Mouse (Mus musculus) stomach, embryonic 16.5 days (tissue): ENCODE measurements around the gene Tnnc1. TPM values are rescaled to one million over a fixed set of nuclear protein-coding genes. Genes with fewer than 3 reads are reported as not detected.

Experiments
- ATAC-seq: fragments of 200-750 bp; cut with Nextera tagmentation; 2 replicates; pipeline ENCODE4 v1.8.0; 2017; ENCODE audit warnings: moderate number of reproducible peaks, moderate TSS enrichment; ENCODE audit not compliant: insufficient read depth, low FRiP score
- H3K27ac ChIP-seq: fragments of 300-500 bp; sonication (generic); 2 replicates; pipeline ENCODE4 v1.5.1; 2014; ENCODE audit warnings: low read length
- H3K27me3 ChIP-seq: fragments of 300-500 bp; sonication (generic); 2 replicates; pipeline ENCODE4 v1.6.1; 2014; ENCODE audit warnings: low read length, control low read depth, mixed read lengths; ENCODE audit not compliant: control insufficient read depth, insufficient read depth
- H3K36me3 ChIP-seq: fragments of 300-500 bp; sonication (generic); 2 replicates; pipeline ENCODE4 v1.6.1; 2014; ENCODE audit warnings: low read length; ENCODE audit not compliant: control insufficient read depth, insufficient read depth
- H3K4me1 ChIP-seq: fragments of 300-500 bp; sonication (generic); 2 replicates; pipeline ENCODE4 v1.6.1; 2014; ENCODE audit warnings: low read length, control low read depth, mixed read lengths; ENCODE audit not compliant: control insufficient read depth, insufficient read depth
- H3K4me2 ChIP-seq: fragments of 300-500 bp; sonication (generic); 2 replicates; pipeline ENCODE4 v1.6.1; 2014; ENCODE audit warnings: low read depth, low read length, mixed read lengths
- H3K4me3 ChIP-seq: fragments of 300-500 bp; sonication (generic); replicated peaks from 2 replicates; pipeline ENCODE4 v1.5.1; 2014; ENCODE audit warnings: mild to moderate bottlenecking, low read length
- H3K9ac ChIP-seq: fragments of 300-500 bp; sonication (generic); 2 replicates; pipeline ENCODE4 v1.6.1; 2014; ENCODE audit warnings: low read length
- H3K9me3 ChIP-seq: fragments of 300-500 bp; sonication (generic); replicated peaks from 2 replicates; pipeline ENCODE4 v1.6.1; 2016; ENCODE audit warnings: low read length, control low read depth; ENCODE audit not compliant: control insufficient read depth
- WGBS: fragments of 180-500 bp; shearing (Covaris S2); extraction: QIAGEN DNeasy Blood & Tissue Kit; methylation state at CpG from one replicate; pipeline ENCODE4 v1.1.7; 2014; 5-methylcytosine and 5-hydroxymethylcytosine counted together
- polyA plus RNA-seq: library from polyadenylated mRNA; unstranded; fragments of >200 nt; fragmentation: Nextera tagmentation; extraction: Ambion mirVana; gene quantifications from 2 replicates; pipeline ENCODE4 v1.2.1, GENCODE M21; 2015

The Tnnc1 gene
- polyA plus RNA-seq, result 6.3 and 46.9 TPM in 2 replicates

DNA sequence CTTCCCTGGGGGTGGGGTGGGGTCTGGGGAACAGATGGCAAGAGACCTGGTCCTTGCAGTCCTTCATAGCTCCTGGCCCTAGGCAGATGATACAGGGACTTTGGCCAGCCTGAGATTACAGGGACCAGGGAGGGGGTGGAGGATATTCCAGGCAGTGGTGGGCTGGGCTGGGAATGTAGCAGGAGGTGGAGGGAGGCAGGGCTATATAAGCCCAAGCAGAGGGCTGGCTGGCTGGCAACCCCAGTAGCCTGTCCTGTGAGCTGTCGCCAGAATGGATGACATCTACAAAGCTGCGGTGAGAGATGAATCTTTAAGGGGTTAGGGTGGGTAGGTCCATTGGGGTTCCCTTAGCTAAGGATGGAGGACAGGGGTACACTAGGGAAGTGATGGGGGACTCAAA, at the start of gene Tnnc1:
Gene Tnnc1 (plus strand): TSS at position 229 of the 400 bp plus-strand sequence.
- Histone ChIP-seq H3K4me2 (peak within 1 kb of the TSS; percentile 94), H3K4me1 (peaks cover 18% of the 10 kb centered on the region), H3K9me3 (no peaks in the 10 kb centered on the region), H3K4me3 (peak within 1 kb of the TSS; percentile 84; the same call in 1 of the 2 replicates), H3K27ac (no peak within 1 kb of the TSS), H3K9ac (peak within 1 kb of the TSS; percentile 94), H3K27me3 (no peaks in the 10 kb centered on the region), H3K36me3 (0 out of 2 replicates have a peak, but pooled peaks cover 3% of the 10 kb centered on the region)
- no peak for ATAC-seq
- 63% methylated on average over 2 of the region's 2 CpGs for WGBS

DNA sequence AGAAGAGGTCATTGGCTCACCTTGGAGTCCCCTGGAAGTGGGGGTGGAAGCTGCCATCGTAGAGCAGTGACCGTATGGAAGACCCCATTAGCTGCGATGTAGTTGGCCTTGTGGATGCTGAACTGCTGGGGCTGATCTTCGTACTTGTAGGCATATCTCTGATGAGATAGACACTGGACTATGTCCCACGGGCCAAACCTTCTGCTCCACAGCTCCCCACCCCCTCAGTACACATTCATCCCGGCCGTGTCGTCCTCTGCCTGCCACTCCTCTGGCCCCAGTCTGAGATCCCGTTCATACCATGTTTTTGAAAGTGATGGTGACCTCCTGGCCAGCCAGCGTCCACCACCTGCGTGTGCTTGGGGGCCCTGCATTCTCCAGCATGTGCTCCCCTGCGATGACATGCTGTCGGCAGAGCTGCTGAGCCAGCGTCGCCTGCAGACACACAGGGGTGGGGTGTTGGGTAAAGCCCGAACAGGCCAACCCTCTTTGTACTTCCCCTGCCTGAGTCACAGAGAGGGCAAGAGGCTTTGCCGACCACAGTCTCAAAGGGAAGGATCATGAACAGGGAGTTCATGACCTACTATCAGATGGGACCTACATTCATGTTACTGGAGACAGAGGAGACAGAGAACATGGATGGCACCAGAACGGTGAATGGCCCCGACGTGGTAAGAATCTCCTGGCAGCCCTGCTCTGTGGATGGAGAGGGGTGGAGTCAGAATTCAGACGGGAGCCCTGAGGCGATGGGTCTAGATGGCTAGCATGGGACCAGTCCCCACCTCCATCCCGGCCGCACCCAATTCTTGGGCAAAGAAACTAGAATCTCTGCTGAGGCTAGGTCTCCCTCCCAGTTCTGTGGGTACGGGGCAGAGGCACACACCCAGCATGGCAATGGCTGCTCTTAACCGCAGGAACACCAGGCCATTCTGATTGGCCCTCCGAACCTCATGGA, 47.6 kb upstream of the Tnnc1 start:
- 63% methylated on average over 27 of the region's 27 CpGs for WGBS
- no peak overlapping the region for H3K9ac ChIP-seq
- 0 out of 2 replicates have a peak, but pooled peaks cover 6% of the 10 kb centered on the region for H3K4me1 ChIP-seq
- no peaks in the 10 kb centered on the region for H3K36me3 ChIP-seq
- no peaks in the 10 kb centered on the region for H3K27me3 ChIP-seq
- no peak overlapping the region for H3K4me3 ChIP-seq
- H3K4me2 ChIP-seq, result 0 out of 2 replicates have a peak overlapping the region, but pooled peaks have one; percentile 10
- peak; percentile 46; the same call in 1 of the 2 replicates for ATAC-seq
- H3K9me3 ChIP-seq, result no peaks in the 10 kb centered on the region
- no peak overlapping the region for H3K27ac ChIP-seq

DNA sequence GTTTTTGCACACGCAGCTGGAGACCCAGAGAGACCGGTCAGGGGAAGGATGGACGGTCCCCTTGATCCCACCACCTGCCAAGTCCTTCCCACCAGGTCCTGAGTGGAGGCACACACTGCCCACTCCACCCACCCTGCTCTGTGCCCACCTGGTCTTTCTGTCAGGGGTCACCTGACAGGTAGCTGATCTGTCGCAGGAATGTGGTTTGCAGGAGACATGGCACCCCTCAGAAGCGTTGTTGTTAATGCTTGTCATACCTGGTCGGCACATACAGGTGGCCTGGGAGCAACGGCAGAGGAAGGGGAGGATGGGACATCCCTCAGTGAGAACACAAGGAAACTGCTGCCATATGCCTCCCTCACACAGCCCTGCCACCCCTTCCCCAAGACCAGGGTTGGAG, 46.9 kb upstream of the Tnnc1 start:
- no peak for ATAC-seq
- 85% methylated on average over 7 of the region's 7 CpGs for WGBS
- no peak overlapping the region for H3K9ac ChIP-seq
- no peaks in the 10 kb centered on the region for H3K9me3 ChIP-seq
- H3K4me2 ChIP-seq, result no peak overlapping the region
- H3K4me1 ChIP-seq, result 0 out of 2 replicates have a peak, but pooled peaks cover 8% of the 10 kb centered on the region
- H3K27me3 ChIP-seq, result no peaks in the 10 kb centered on the region
- no peak overlapping the region for H3K27ac ChIP-seq
- H3K36me3 ChIP-seq, result no peaks in the 10 kb centered on the region
- H3K4me3 ChIP-seq, result no peak overlapping the region

DNA sequence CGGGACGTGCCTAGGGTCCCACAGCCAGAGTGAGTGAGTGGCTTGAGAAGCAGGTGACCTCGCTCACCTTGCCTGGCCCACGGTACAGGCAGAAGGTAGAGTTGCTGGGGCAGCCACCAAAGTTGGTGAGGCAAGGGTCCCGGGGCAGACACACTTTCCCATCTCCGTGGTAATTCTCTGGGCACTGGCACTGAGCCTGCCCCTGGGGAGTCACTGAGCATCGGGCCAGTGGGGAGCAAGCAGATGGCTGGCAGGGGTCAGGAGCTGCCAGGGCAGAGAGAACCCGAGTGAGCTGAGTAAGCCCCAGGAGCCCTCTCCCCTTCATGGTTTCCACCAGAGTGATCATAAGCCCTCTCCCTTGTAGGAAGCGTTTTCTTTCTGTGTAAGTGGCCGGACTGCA, 46.5 kb upstream of the Tnnc1 start:
- Histone ChIP-seq H3K36me3 (no peaks in the 10 kb centered on the region), H3K4me1 (0 out of 2 replicates have a peak, but pooled peaks cover 8% of the 10 kb centered on the region), H3K4me3 (no peak overlapping the region), H3K4me2 (no peak overlapping the region), H3K9me3 (no peaks in the 10 kb centered on the region), H3K27me3 (no peaks in the 10 kb centered on the region), H3K27ac (no peak overlapping the region), H3K9ac (no peak overlapping the region)
- no peak for ATAC-seq
- 73% methylated on average over 10 of the region's 10 CpGs for WGBS

DNA sequence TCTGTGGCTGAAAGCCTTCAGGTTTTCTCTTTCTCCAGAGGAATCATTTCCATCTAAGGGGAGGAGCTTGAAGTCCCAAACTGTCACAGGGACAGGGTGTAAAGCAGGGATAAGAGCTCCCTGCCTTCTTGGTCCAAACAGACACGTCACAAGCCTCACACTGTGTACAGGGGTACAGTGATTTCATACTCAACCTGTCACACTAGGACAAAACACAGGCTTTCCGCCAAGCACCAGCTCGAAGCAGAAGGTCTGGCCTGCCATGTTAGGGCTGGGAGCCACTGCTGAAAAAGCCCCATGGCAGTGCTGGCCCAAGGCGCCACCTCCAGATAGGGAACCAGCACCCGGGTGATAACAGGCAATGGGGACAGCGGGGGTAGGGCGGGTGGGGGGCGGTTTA, 44.0 kb upstream of the Tnnc1 start:
- Histone ChIP-seq H3K27ac (no peak overlapping the region), H3K36me3 (no peaks in the 10 kb centered on the region), H3K4me2 (no peak overlapping the region), H3K4me3 (no peak overlapping the region), H3K27me3 (no peaks in the 10 kb centered on the region), H3K9ac (no peak overlapping the region), H3K9me3 (no peaks in the 10 kb centered on the region), H3K4me1 (0 out of 2 replicates have a peak, but pooled peaks cover 8% of the 10 kb centered on the region)
- ATAC-seq, result no peak
- WGBS, result 72% methylated on average over 8 of the region's 8 CpGs

DNA sequence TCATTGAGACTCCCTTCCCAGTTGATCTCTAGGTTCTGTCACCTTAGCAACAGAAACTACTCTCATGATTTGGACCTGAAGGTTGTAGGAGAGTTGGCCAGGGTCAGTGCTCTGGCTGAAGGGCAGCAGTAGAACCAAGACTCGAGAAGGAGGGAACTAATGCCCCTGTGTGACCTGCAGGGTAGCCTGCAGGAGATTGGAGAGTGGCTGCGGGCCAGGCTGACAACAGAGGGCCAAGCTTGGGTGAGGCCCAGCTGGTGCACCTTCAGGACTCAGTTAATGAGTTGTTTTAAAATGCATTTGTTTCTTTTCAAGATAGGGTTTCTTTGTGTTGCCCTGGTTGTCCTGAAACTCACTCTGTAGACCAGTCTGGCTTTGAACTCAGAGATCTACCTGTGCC, 43.1 kb upstream of the Tnnc1 start:
- no peak overlapping the region for H3K27ac ChIP-seq
- H3K9ac ChIP-seq, result no peak overlapping the region
- 0 out of 2 replicates have a peak, but pooled peaks cover 8% of the 10 kb centered on the region for H3K4me1 ChIP-seq
- 47% methylated on average over 2 of the region's 2 CpGs for WGBS
- H3K36me3 ChIP-seq, result 0 out of 2 replicates have a peak, but pooled peaks cover under 1% of the 10 kb centered on the region
- no peak overlapping the region for H3K4me3 ChIP-seq
- no peaks in the 10 kb centered on the region for H3K9me3 ChIP-seq
- no peaks in the 10 kb centered on the region for H3K27me3 ChIP-seq
- no peak overlapping the region for H3K4me2 ChIP-seq
- ATAC-seq, result no peak

DNA sequence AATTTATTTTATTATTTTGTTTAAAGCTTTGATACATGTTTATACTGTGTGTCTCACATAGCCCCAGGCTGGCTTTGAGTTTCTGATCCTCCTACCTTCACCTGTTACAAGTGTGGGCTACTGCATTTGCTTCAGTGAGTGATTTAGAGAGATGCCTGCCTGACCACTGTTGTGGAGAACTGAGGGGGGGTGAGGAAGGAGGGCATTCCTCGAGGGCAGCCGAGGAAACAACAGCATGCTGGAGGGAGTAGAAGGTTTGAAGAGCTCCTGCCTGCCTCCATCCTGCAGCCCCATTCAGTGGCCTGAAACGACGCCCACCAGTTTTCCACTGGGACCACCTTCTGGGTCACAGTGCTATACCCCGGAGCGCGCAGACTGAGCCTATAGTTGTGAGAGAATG, 42.7 kb upstream of the Tnnc1 start:
- H3K9ac ChIP-seq, result peak overlapping the region; percentile 31; the same call in 1 of the 2 replicates
- no peak overlapping the region for H3K4me2 ChIP-seq
- 0 out of 2 replicates have a peak, but pooled peaks cover 8% of the 10 kb centered on the region for H3K4me1 ChIP-seq
- H3K9me3 ChIP-seq, result no peaks in the 10 kb centered on the region
- no peaks in the 10 kb centered on the region for H3K27me3 ChIP-seq
- WGBS, result 65% methylated on average over 7 of the region's 7 CpGs
- H3K27ac ChIP-seq, result no peak overlapping the region
- no peak for ATAC-seq
- H3K4me3 ChIP-seq, result no peak overlapping the region
- peaks cover 4% of the 10 kb centered on the region; the same call in 1 of the 2 replicates for H3K36me3 ChIP-seq

DNA sequence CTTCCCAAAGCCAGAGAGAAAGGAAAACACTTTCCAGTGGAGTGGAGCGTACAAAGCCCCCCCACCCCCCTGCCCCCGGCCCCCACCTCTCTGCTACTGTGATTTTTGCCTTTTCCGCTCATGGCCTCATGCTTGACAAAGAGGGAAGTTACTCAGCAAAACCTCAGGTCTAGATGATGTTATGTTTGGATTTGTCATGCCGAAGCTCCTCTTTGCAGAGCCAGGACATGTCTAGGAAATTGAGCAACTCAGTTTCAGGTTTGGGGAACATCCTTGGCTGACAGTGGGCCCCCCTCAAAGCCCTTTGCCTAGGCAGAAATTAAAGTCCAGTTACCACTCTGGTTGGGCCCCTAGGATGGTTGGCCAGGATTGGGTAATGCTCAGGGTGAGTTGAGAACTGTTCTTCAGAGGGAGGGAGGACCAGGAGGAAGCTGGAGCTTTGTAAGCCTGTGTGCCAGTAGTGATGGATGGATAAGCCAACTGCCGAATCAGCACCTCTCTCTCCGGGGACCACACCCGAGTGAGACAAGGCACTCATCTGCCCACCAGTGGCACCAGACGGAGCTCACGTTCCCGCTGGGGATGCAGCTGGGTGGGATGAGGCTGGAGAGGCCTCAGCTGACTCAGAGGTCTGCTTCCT, 42.0 kb upstream of the Tnnc1 start:
- Histone ChIP-seq H3K9me3 (no peaks in the 10 kb centered on the region), H3K36me3 (peaks cover 11% of the 10 kb centered on the region), H3K4me3 (no peak overlapping the region), H3K27ac (no peak overlapping the region; the same call in 1 of the 2 replicates), H3K9ac (0 out of 2 replicates have a peak overlapping the region, but pooled peaks have one; percentile 31), H3K4me2 (no peak overlapping the region), H3K4me1 (0 out of 2 replicates have a peak, but pooled peaks cover 8% of the 10 kb centered on the region), H3K27me3 (no peaks in the 10 kb centered on the region)
- ATAC-seq, result peak; percentile 56
- 34% methylated on average over 10 of the region's 10 CpGs for WGBS
